Mouse (Mus musculus) cortical plate, adult 2 months (tissue): ENCODE data around the gene Arid3a. TPM values are rescaled to one million over a fixed set of nuclear protein-coding genes. Genes with fewer than 3 reads are reported as not detected.
A peak's percentile ranks its signal among the peaks of the same experiment; 100 is the strongest.

Experiments used
- H3K27ac ChIP-seq: fragments of 200-500 bp; 2 replicates; pipeline ENCODE4 v1.5.1; 2012; ENCODE audit warnings: low read length, control low read depth, inconsistent platforms; ENCODE audit not compliant: insufficient read depth
- H3K4me1 ChIP-seq: fragments of 200-500 bp; 2 replicates; pipeline ENCODE4 v1.6.1; 2011; ENCODE audit warnings: low read length; ENCODE audit not compliant: control insufficient read depth, insufficient read depth
- H3K4me3 ChIP-seq: fragments of 200-500 bp; 2 replicates; pipeline ENCODE4 v1.5.1; 2011; ENCODE audit warnings: mild to moderate bottlenecking, low read length, control low read depth; ENCODE audit not compliant: insufficient read depth
- CTCF ChIP-seq: fragments of 200-500 bp; IDR thresholded peaks from 2 replicates; pipeline ENCODE4 v1.5.1; 2011; ENCODE audit warnings: mild to moderate bottlenecking, control low read depth, low read length; ENCODE audit not compliant: insufficient read depth; ENCODE audit errors: extremely low read depth
- POLR2A ChIP-seq: fragments of 200-500 bp; IDR thresholded peaks from 2 replicates; pipeline ENCODE4 v1.6.1; 2011; ENCODE audit warnings: mild to moderate bottlenecking, low read length, control low read depth; ENCODE audit not compliant: insufficient read depth; ENCODE audit errors: extremely low read depth
- polyA plus RNA-seq: library from polyadenylated mRNA; depleted of rRNA; stranded (reverse); fragments of >200 nt; gene quantifications from 2 replicates; pipeline ENCODE4 v1.2.3, GENCODE M21; 2012

Gene Arid3a
- polyA plus RNA-seq, 1 experiment, result 3.1 TPM

- TF ChIP-seq CTCF (no peak), POLR2A (no peak)
- Histone ChIP-seq H3K4me1 (peaks cover 3% of the 10 kb centered on the region; the same call in 1 of the 2 replicates), H3K4me3 (peak overlapping the region; percentile 13; the same call in 1 of the 2 replicates), H3K27ac (no peak overlapping the region; the same call in 1 of the 2 replicates)
Measured at GRCm38 (mm10) chr10:79987771-79988505, 61.1 kb downstream of the Arid3a start.

GRCm38 (mm10) chr10:79988506-79989271 lies 61.8 kb downstream of the Arid3a start, which contains the start of gene Cnn2:
Gene Cnn2, plus strand, starts transcription at chr10:79988584.
- TF ChIP-seq POLR2A (no peak), CTCF (no peak)
- H3K4me1 ChIP-seq, result peaks cover 3% of the 10 kb centered on the region; the same call in 1 of the 2 replicates
- no peak within 1 kb of the TSS; the same call in 1 of the 2 replicates for H3K27ac ChIP-seq
- peak within 1 kb of the TSS; percentile 13; the same call in 1 of the 2 replicates for H3K4me3 ChIP-seq

GRCm38 (mm10) chr10:79989272-79989786 lies 62.5 kb downstream of the Arid3a start:
- Histone ChIP-seq H3K4me3 (peak overlapping the region; percentile 13; the same call in 1 of the 2 replicates), H3K4me1 (peaks cover 3% of the 10 kb centered on the region; the same call in 1 of the 2 replicates), H3K27ac (no peak overlapping the region)
- TF ChIP-seq POLR2A (no peak), CTCF (no peak)

GRCm38 (mm10) chr10:79989870-79990269 lies 63.0 kb downstream of the Arid3a start:
- peaks cover 3% of the 10 kb centered on the region; the same call in 1 of the 2 replicates for H3K4me1 ChIP-seq
- no peak for TF ChIP-seq CTCF
- no peak for TF ChIP-seq POLR2A
- no peak overlapping the region for H3K27ac ChIP-seq
- no peak overlapping the region for H3K4me3 ChIP-seq

GRCm38 (mm10) chr10:79991099-79991498 lies 64.3 kb downstream of the Arid3a start:
- no peak for TF ChIP-seq POLR2A
- no peak for TF ChIP-seq CTCF
- peaks cover 1% of the 10 kb centered on the region; the same call in 1 of the 2 replicates for H3K4me1 ChIP-seq
- H3K27ac ChIP-seq, result no peak overlapping the region
- no peak overlapping the region for H3K4me3 ChIP-seq

- TF ChIP-seq CTCF (no peak), POLR2A (no peak)
- Histone ChIP-seq H3K4me3 (no peak overlapping the region), H3K27ac (no peak overlapping the region), H3K4me1 (no peaks in the 10 kb centered on the region)
Measured at GRCm38 (mm10) chr10:79991548-79991947, 64.7 kb downstream of the Arid3a start.

- Histone ChIP-seq H3K27ac (no peak overlapping the region), H3K4me3 (no peak overlapping the region), H3K4me1 (no peaks in the 10 kb centered on the region)
- no peak for TF ChIP-seq CTCF
- TF ChIP-seq POLR2A, result no peak
Measured at GRCm38 (mm10) chr10:79994397-79995115, 67.7 kb downstream of the Arid3a start.

GRCm38 (mm10) chr10:79995636-79996035 lies 68.8 kb downstream of the Arid3a start:
- Histone ChIP-seq H3K4me1 (no peaks in the 10 kb centered on the region), H3K4me3 (no peak overlapping the region), H3K27ac (no peak overlapping the region)
- no peak for TF ChIP-seq POLR2A
- TF ChIP-seq CTCF, result no peak
